In genomic region chr8:83594167-83595049, GRCm38 (mm10) we compare ENCODE assay signal across 1 mouse cellular context.
A peak's percentile ranks its signal among the peaks of the same experiment; 100 is the strongest.
TF ChIP-seq lines count a peak whose summit lies in the region.

No protein-coding gene starts in this region.

TF ChIP-seq in C2C12, 6 proteins besides CTCF, POLR2A, EP300 and RAD21:
- TF ChIP-seq CEBPB (IDR thresholded peaks at IDR 0.05; ENCODE audit: low read depth) (no peak), FOSL1 (IDR thresholded peaks at IDR 0.05; ENCODE audit: insufficient read depth, low read length, poor library complexity, severe bottlenecking) (no peak), MAX (IDR thresholded peaks at IDR 0.05) (peak; percentile 10), USF1 (IDR thresholded peaks at IDR 0.05; ENCODE audit: low read depth) (no peak)
